Mouse (Mus musculus): Measurements from ENCODE around the gene Zfp180.
A peak's percentile ranks its signal among the peaks of the same experiment; 100 is the strongest.
"Not testable (repeated sequence)": the region's sequence is repeated elsewhere in the genome, so short reads cannot be mapped to it uniquely, and the experiment has no call there.

Gene Zfp180

DNA sequence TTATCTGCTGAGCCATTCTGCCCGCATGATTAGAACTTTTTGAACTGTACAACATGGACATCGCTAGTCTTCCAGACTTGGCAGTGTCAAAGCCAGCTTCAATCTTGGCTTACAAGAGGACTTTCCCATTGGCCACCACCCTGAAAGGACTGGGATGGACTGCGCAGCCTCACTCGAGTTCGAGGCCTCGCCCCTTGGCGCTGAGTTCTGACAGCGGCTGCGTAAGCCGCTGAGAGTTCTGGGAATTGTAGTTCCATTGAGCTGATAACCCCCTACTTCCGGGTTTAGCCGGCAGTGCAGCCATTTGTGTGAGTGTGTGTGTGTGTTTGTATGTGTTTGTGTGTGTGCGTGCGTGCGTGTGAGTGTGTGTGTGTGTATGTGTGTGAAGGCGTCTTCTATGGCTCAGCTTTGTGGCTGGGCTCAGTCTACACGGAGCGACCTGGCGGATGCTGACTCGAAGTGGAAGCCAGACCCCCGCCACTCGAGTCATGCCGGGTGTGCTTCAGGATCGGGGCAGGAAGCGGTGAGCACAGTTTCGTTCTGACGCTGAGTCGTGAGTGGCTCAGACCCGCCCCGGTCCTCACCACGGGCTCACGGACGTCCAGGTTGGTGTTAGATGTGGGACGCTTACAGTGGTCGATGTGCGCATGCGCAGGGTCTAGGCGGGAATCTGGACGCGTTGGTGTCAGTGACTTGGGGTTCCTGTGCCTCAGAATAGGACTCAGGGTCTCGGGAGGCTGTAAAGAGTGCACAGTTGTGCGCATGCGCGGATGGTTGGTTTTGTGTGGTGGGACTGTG is at the start of gene Zfp180:
Gene Zfp180, plus strand, starts transcription at position 291 of the 798 bp plus-strand sequence.
- DNase-seq (ENCODE audit: low spot score in 2 of 2) = peak; percentile 91 to 93

DNA sequence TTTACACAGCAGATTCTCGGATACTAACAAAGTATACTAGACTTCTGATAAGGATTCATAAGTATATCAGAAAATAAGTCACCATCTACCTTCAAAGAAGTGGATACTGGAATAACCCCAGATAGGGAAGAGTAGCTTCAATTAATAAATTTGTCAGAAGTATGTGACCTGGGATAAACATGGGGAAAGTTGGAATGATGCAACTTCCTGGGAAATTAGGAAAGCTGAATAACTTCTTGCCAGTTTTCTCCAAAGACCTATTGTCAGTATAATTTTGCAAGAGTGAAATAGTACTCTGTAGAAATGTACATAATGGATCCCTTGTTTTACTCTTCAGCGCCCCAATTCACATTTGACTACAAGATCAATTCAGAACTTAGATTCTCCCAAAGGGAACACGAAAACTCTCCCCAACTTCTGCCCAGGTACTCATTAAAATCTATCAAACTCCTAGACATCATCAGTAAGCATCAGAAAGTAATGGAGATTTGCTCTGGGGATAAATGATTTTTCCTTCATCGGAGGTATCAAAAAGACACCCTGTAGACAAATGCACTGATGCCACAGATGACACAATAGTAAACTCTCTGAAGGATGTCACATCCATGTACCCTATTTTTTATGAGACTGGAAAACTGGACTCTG is 28.9 kb upstream of the Zfp180 start, which contains the start of gene Vmn1r183:
Gene Vmn1r183, plus strand, starts transcription at position 595 of the 645 bp plus-strand sequence.
- no peak for DNase-seq (ENCODE audit: low spot score in 2 of 2)

DNA sequence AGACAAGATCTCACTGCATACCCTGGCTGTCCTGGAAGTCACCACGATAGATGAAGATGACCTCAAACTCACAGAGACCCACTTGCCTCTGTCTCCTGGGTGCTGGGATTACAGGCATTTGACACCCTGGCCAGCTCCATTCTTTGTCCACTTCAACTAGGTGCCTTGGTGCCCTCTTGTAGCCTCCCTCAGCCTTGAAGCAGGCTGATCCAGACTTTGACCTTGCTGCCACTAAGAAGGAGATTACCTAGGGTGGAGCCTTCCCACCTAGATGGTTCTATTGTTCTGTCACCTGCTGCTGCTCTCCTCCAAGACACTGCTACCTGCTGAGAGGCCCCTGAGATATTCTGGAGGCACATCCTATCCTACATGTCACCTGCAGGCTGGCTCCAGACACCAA is 7.3 kb upstream of the Zfp180 start:
- DNase-seq (ENCODE audit: low spot score in 2 of 2) = not testable (repeated sequence)

DNA sequence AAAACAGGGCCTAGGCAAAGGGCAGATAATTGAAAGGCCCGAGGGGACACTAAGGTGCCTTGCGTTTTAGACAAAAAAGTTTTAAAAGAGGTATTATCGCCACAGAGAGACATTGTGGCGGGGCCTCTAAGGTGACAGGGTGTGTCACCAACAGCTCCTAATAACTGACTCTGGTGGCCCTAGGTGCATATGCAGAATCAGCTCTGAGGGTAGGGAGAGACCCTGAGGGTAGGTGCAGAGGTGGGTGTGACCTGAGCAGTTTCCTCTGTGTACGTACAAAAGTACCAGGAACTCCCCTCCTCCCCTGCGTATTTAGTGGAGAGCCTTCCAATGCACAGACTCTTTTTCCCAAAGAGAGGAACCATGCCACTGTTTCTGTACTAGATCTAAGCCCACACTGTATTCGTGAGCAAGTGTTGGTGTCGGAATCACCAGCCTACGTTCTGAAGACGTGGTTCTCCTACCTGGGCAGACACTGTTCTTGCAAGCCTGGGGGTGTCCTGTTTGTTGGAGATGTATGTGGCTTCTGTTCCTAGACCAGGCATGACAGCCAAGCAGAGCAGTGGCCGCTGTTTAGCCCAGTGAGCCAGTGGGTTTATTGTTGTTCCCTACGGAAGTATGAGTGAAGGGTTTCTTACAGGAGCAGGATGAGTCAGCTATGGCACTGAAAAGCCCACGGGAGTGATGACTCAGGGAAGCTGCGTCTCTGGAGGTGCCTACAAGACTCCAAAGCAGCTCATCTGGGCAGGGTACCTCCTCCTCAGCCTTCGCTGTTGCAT is 922 bp downstream of the Zfp180 start:
- no peak for DNase-seq (ENCODE audit: low spot score in 2 of 2)

DNA sequence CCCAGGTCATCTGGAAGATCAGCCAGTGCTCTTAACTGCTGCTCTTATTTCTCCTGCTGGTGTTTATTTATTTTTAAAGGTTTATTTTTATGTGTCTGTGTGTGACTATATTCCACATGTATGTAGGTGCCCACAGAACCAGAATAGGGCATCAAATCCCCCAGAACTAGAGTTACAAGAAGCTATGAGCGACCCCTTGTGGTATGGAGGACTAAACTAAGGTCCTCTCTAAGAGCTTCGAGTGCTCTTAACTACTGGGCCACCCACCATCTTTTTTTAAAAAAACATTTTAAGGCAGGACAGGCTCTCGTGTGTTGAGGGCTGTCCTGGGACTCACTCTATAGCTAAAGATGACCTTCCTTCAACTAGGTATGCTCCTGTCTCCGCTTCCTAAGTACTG is 5.1 kb downstream of the Zfp180 start:
- no peak for DNase-seq (ENCODE audit: low spot score in 2 of 2)

DNA sequence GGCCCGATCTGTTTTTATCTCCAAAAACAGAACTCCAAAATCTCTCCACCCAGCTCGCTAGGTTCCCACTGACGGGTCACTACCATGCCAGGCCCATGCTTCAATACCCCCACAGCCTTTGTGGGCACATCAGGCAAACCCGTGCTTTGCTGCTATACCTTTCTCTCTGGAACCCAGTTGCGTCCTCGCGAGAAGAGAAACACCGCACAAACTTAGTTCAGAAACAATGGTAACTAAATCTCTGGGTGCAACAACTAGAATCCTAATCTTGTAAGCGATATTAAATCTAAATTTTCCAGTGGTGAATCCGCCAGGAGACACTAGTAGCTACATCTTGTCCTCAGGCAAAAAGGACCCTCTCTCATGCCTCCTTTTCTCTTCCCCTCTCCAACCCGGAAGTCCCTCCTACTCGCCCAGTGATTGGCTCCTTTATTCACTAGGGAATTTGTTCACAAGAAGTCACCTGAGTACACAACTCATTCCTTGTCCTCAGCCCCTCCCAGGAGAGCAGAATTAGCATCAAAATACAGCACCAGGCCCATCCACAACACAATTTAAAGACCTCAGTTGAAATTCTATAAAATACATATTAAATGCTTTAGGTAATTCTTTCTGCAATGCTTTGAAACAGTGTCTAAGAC is 5.9 kb downstream of the Zfp180 start:
- no peak for DNase-seq (ENCODE audit: low spot score in 2 of 2)

GRCm38 (mm10) chr7:24104403-24104802 is 22.7 kb downstream of the Zfp180 start:
- DNase-seq (ENCODE audit: low spot score in 2 of 2) = no peak

GRCm38 (mm10) chr7:24105144-24105703 is 23.5 kb downstream of the Zfp180 start:
- DNase-seq (ENCODE audit: low spot score in 2 of 2) = no peak

GRCm38 (mm10) chr7:24110839-24111238 is 29.1 kb downstream of the Zfp180 start:
- DNase-seq (ENCODE audit: low spot score in 2 of 2) = no peak

DNA sequence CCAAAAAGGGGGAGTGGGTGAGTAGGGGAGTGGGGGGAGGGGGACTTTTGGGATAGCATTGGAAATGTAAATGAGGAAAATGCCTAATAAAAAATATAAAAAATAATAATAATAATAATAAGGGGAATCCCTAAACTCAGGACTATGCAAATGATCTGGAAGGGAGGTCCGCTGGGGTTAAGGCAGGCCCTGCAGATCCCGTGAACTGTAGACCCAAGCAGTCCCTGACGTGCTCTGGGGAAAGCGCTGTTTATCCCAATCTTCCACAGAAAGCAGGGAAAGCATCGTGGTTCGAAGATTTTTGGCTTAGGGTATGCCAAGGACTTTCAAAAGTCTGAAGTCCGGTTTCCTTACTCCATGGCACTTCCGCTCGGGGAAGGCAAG is 30.0 kb downstream of the Zfp180 start:
- DNase-seq (ENCODE audit: low spot score in 2 of 2) = no peak

DNA sequence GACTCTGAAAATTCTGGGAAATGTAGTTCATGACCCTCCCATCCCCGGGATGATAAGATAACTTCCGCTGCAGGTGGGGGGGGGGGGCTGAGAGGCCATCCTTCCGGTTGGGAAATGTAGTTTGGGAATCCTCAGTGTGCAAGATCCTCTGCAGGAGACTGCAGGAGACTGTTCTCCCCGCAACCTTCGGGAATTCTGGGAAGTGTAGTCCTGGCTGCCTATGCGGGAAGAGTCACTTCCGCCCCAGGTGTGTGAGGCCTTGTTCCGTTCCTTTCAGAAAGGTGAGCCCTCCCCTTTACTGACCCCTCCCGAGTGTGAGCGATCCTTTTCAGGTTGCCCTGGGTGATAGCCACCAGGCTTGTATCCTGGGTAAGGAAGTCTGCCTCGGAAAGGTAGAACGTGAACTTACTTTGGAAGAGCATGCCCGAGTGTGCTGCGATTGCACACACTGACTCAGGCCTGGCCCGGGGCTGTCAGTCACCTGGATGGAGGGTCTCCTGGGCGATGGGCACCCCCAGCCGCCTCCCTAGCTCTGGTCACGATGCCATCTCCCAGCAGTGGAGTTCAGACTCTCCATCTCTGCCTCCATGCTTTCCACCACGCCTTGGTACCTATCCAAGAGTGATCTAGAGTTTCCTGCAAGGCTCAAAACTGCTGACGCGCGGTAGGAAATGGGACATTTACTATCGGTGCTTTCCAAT is 30.6 kb downstream of the Zfp180 start, which contains the start of gene Zfp112:
Gene Zfp112, plus strand, starts transcription at position 159 of the 701 bp plus-strand sequence.
- DNase-seq (ENCODE audit: low spot score in 2 of 2) = no peak

DNA sequence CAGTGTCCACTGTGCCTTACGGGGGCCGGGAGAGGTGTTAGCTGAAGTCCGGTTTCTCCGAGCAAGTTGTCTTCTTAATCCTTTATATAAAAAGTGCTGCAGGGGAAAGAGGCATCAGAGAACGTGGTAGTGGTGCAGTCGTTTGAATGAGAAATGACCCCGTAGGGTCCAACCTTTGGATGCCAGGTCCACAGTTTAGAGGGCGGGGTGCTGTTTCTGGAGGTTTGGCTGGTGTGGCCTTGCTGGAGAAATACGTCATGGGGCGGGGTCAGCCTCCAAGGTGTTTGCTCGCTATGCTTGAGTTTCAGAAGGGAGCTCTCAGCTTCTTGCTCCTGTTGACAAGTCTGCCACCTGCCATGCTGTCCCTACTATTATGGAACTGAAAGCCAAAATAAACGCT is 31.3 kb downstream of the Zfp180 start:
- DNase-seq (ENCODE audit: low spot score in 2 of 2) = no peak

DNA sequence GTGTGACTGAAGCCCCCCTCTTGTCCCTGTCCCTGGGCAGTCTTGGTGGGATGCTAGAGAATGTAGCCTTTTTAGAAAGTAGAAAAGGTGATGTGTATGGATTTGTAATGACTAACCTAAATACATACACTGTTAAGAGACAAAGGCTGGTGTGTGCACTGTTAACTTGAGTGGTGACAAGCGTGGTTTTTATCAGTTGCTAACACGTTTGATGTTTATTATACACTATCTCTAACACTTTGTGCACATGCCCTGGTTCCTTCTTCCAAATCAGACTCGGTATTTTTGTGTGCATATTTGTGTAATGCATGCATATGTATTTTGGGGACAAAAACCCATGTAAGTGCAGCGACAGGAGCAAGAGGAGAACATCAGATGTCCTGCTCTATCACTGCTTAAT is 34.9 kb downstream of the Zfp180 start:
- no peak for DNase-seq (ENCODE audit: low spot score in 2 of 2)

GRCm38 (mm10) chr7:24133425-24133995 is 51.8 kb downstream of the Zfp180 start:
- DNase-seq (ENCODE audit: low spot score in 2 of 2) = no peak

- DNase-seq (ENCODE audit: low spot score in 2 of 2) = peak; percentile 66 to 75
Measured at GRCm38 (mm10) chr7:24133996-24134828, 52.5 kb downstream of the Zfp180 start, which contains the start of gene Zfp235. TSS of gene Zfp235 (plus strand) at chr7:24134169.

- no peak for DNase-seq (ENCODE audit: low spot score in 2 of 2)
Measured at GRCm38 (mm10) chr7:24142566-24142965, 60.8 kb downstream of the Zfp180 start.

GRCm38 (mm10) chr7:24153272-24153671 is 71.5 kb downstream of the Zfp180 start:
- DNase-seq (ENCODE audit: low spot score in 2 of 2) = no peak

Data from natural killer cell, adult 2 months (primary cell).